Mouse (Mus musculus): ENCODE measurements around the gene Tpd52l2. TPM values are rescaled to one million over a fixed set of nuclear protein-coding genes. Genes with fewer than 3 reads are reported as not detected.

Tpd52l2 gene
- polyA plus RNA-seq, 1 experiment, result 88.5 TPM

- Histone ChIP-seq H3K4me1 (ENCODE audit: control insufficient read depth, insufficient read depth, insufficient read length, low read length) (no peaks in the 10 kb centered on the region), H3K4me3 (ENCODE audit: insufficient read depth, low read depth, low read length) (no peak overlapping the region), H3K27ac (replicated peaks; ENCODE audit: low read depth, low read length) (0 out of 2 replicates have a peak overlapping the region, but pooled peaks have one; percentile 8)
Measured at GRCm38 (mm10) chr2:181498644-181499043, 1.7 kb downstream of the Tpd52l2 start.

GRCm38 (mm10) chr2:181509191-181509590, 12.2 kb downstream of the Tpd52l2 start:
- no peak overlapping the region for H3K27ac ChIP-seq (replicated peaks; ENCODE audit: low read depth, low read length)
- H3K4me3 ChIP-seq (ENCODE audit: insufficient read depth, low read depth, low read length), result no peak overlapping the region
- H3K4me1 ChIP-seq (ENCODE audit: control insufficient read depth, insufficient read depth, insufficient read length, low read length), result no peaks in the 10 kb centered on the region

- no peaks in the 10 kb centered on the region for H3K4me1 ChIP-seq (ENCODE audit: control insufficient read depth, insufficient read depth, insufficient read length, low read length)
Measured at GRCm38 (mm10) chr2:181511231-181511630, 14.3 kb downstream of the Tpd52l2 start.

GRCm38 (mm10) chr2:181519201-181519600, 22.3 kb downstream of the Tpd52l2 start:
- H3K27ac ChIP-seq (replicated peaks; ENCODE audit: low read depth, low read length), result peak overlapping the region; percentile 87
- peaks cover 2% of the 10 kb centered on the region; the same call in 1 of the 2 replicates for H3K4me1 ChIP-seq (ENCODE audit: control insufficient read depth, insufficient read depth, insufficient read length, low read length)
- peak overlapping the region; percentile 33; the same call in 1 of the 2 replicates for H3K4me3 ChIP-seq (ENCODE audit: insufficient read depth, low read depth, low read length)

More at GRCm38 (mm10) chr2:181511231-181511630, 14.3 kb downstream of the Tpd52l2 start:
- H3K27ac ChIP-seq (replicated peaks; ENCODE audit: low read depth, low read length), result no peak overlapping the region
- no peak overlapping the region for H3K4me3 ChIP-seq (ENCODE audit: insufficient read depth, low read depth, low read length)

- H3K27ac ChIP-seq (replicated peaks; ENCODE audit: low read depth, low read length), result peak within 1 kb of the TSS; percentile 87
- H3K4me3 ChIP-seq (ENCODE audit: insufficient read depth, low read depth, low read length), result peak within 1 kb of the TSS; percentile 88
- peaks cover 2% of the 10 kb centered on the region; the same call in 1 of the 2 replicates for H3K4me1 ChIP-seq (ENCODE audit: control insufficient read depth, insufficient read depth, insufficient read length, low read length)
Measured at GRCm38 (mm10) chr2:181520118-181520935, 23.4 kb downstream of the Tpd52l2 start, which contains the start of gene Dnajc5. Dnajc5 (plus strand) TSS chr2:181520485.

- peaks cover 5% of the 10 kb centered on the region; the same call in 1 of the 2 replicates for H3K4me1 ChIP-seq (ENCODE audit: control insufficient read depth, insufficient read depth, insufficient read length, low read length)
Measured at GRCm38 (mm10) chr2:181520936-181521227, 23.9 kb downstream of the Tpd52l2 start.

GRCm38 (mm10) chr2:181521491-181521890, 24.5 kb downstream of the Tpd52l2 start:
- H3K4me3 ChIP-seq (ENCODE audit: insufficient read depth, low read depth, low read length), result peak overlapping the region; percentile 50
- no peak overlapping the region for H3K27ac ChIP-seq (replicated peaks; ENCODE audit: low read depth, low read length)

More at GRCm38 (mm10) chr2:181520936-181521227, 23.9 kb downstream of the Tpd52l2 start:
- peak overlapping the region; percentile 87 for H3K27ac ChIP-seq (replicated peaks; ENCODE audit: low read depth, low read length)
- H3K4me3 ChIP-seq (ENCODE audit: insufficient read depth, low read depth, low read length), result peak overlapping the region; percentile 88

GRCm38 (mm10) chr2:181522811-181523210, 25.9 kb downstream of the Tpd52l2 start:
- Histone ChIP-seq H3K4me3 (ENCODE audit: insufficient read depth, low read depth, low read length) (no peak overlapping the region), H3K4me1 (ENCODE audit: control insufficient read depth, insufficient read depth, insufficient read length, low read length) (peaks cover 5% of the 10 kb centered on the region; the same call in 1 of the 2 replicates), H3K27ac (replicated peaks; ENCODE audit: low read depth, low read length) (no peak overlapping the region)

More at GRCm38 (mm10) chr2:181521491-181521890, 24.5 kb downstream of the Tpd52l2 start:
- H3K4me1 ChIP-seq (ENCODE audit: control insufficient read depth, insufficient read depth, insufficient read length, low read length), result peaks cover 5% of the 10 kb centered on the region; the same call in 1 of the 2 replicates

- Histone ChIP-seq H3K4me3 (ENCODE audit: insufficient read depth, low read depth, low read length) (no peak overlapping the region), H3K4me1 (ENCODE audit: control insufficient read depth, insufficient read depth, insufficient read length, low read length) (peaks cover 3% of the 10 kb centered on the region; the same call in 1 of the 2 replicates), H3K27ac (replicated peaks; ENCODE audit: low read depth, low read length) (no peak overlapping the region)
Measured at GRCm38 (mm10) chr2:181525526-181525925, 28.6 kb downstream of the Tpd52l2 start.

GRCm38 (mm10) chr2:181529076-181529475, 32.1 kb downstream of the Tpd52l2 start:
- Histone ChIP-seq H3K27ac (replicated peaks; ENCODE audit: low read depth, low read length) (no peak overlapping the region), H3K4me1 (ENCODE audit: control insufficient read depth, insufficient read depth, insufficient read length, low read length) (peaks cover 3% of the 10 kb centered on the region; the same call in 1 of the 2 replicates), H3K4me3 (ENCODE audit: insufficient read depth, low read depth, low read length) (no peak overlapping the region)

GRCm38 (mm10) chr2:181532589-181532988, 35.6 kb downstream of the Tpd52l2 start:
- no peak overlapping the region for H3K4me3 ChIP-seq (ENCODE audit: insufficient read depth, low read depth, low read length)
- H3K4me1 ChIP-seq (ENCODE audit: control insufficient read depth, insufficient read depth, insufficient read length, low read length), result peaks cover 4% of the 10 kb centered on the region
- H3K27ac ChIP-seq (replicated peaks; ENCODE audit: low read depth, low read length), result no peak overlapping the region

- Histone ChIP-seq H3K27ac (replicated peaks; ENCODE audit: low read depth, low read length) (0 out of 2 replicates have a peak overlapping the region, but pooled peaks have one; percentile 16), H3K4me1 (ENCODE audit: control insufficient read depth, insufficient read depth, insufficient read length, low read length) (peaks cover 10% of the 10 kb centered on the region), H3K4me3 (ENCODE audit: insufficient read depth, low read depth, low read length) (no peak overlapping the region)
Measured at GRCm38 (mm10) chr2:181536410-181536809, 39.5 kb downstream of the Tpd52l2 start.

- H3K4me3 ChIP-seq (ENCODE audit: insufficient read depth, low read depth, low read length), result no peak overlapping the region
- H3K27ac ChIP-seq (replicated peaks; ENCODE audit: low read depth, low read length), result peak overlapping the region; percentile 26
- H3K4me1 ChIP-seq (ENCODE audit: control insufficient read depth, insufficient read depth, insufficient read length, low read length), result peaks cover 10% of the 10 kb centered on the region
Measured at GRCm38 (mm10) chr2:181537444-181538047, 40.6 kb downstream of the Tpd52l2 start.

GRCm38 (mm10) chr2:181541761-181542380, 44.9 kb downstream of the Tpd52l2 start:
- Histone ChIP-seq H3K4me3 (ENCODE audit: insufficient read depth, low read depth, low read length) (no peak overlapping the region), H3K4me1 (ENCODE audit: control insufficient read depth, insufficient read depth, insufficient read length, low read length) (peaks cover 8% of the 10 kb centered on the region), H3K27ac (replicated peaks; ENCODE audit: low read depth, low read length) (no peak overlapping the region)

- Histone ChIP-seq H3K27ac (replicated peaks; ENCODE audit: low read depth, low read length) (no peak overlapping the region), H3K4me3 (ENCODE audit: insufficient read depth, low read depth, low read length) (no peak overlapping the region), H3K4me1 (ENCODE audit: control insufficient read depth, insufficient read depth, insufficient read length, low read length) (no peaks in the 10 kb centered on the region)
Measured at GRCm38 (mm10) chr2:181546142-181546541, 49.2 kb downstream of the Tpd52l2 start.

Data from brown adipose tissue, adult 24 weeks (tissue).